Mouse (Mus musculus): ENCODE data around the gene Icam5.
"Not testable (repeated sequence)": the region's sequence is repeated elsewhere in the genome, so short reads cannot be mapped to it uniquely, and the experiment has no call there.

The Icam5 gene

DNA sequence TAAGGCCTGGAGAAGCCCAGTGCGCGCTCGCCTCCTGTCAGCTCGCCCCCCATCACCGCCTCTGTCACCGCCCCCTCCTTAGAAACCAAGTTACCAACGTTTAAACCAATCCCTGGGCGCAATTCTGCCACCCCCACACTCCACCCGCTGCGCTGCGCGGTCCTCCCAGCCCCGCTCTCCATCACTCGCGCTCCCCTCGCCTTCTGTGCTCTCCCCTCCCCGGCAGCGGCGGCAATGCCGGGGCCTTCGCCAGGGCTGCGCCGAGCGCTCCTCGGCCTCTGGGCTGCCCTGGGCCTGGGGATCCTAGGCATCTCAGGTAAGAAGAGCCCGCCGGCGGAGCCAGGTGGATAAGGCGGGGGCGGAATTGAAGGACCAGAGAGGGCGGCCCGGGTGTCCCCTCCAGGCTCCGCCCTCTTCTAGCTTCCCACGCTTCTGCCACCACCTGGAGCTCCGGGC lies at the start of gene Icam5:
Gene Icam5, plus strand, starts transcription at position 178 of the 456 bp plus-strand sequence.
- in situ Hi-C loops (cut with MboI, MseI): loop anchor here (10.0 kb wide), 1 partner anchor 1193 kb away; the partner anchor contains the start of gene Zfp809

DNA sequence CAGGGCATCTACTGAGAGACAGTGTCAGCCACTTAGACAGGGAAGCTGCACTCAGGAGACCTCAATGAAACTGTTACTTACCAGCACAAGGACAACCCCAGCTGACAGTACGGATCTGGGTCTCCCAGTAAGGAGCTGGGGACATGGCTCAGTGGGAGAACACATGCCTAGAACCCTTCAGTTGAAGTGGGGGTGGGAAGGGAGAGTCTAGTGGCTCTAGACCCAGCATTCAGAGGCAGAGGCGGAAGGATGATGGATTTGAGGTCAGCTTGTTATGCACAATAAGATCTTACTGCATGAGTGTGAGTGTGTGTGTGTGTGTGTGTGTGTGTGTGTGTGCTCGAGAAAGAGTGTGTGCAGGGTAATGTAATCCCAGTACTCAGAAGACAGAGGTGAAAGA lies 49.7 kb upstream of the Icam5 start:
- in situ Hi-C loops (cut with MboI, MseI): no loop called here

DNA sequence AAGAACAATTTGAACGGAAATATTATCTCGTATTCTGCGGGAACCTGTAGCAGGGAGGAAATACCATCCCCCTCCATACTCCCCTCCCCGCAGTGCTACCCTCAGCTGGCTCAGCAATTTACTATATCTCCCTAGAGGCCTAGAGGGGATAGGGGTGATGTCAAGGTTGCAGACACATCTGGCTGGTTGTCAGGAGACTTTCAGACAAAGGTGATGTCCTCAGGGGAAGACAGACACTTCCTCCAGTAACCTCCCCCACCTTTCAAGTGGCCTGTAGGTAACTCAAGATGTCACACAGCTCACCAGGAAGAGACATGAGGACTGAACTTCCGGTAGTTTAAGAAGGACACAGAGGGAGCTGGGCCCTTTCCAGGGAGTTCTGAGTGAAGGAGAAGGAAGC lies 48.7 kb upstream of the Icam5 start:
- in situ Hi-C loops (cut with MboI, MseI): no loop called here

DNA sequence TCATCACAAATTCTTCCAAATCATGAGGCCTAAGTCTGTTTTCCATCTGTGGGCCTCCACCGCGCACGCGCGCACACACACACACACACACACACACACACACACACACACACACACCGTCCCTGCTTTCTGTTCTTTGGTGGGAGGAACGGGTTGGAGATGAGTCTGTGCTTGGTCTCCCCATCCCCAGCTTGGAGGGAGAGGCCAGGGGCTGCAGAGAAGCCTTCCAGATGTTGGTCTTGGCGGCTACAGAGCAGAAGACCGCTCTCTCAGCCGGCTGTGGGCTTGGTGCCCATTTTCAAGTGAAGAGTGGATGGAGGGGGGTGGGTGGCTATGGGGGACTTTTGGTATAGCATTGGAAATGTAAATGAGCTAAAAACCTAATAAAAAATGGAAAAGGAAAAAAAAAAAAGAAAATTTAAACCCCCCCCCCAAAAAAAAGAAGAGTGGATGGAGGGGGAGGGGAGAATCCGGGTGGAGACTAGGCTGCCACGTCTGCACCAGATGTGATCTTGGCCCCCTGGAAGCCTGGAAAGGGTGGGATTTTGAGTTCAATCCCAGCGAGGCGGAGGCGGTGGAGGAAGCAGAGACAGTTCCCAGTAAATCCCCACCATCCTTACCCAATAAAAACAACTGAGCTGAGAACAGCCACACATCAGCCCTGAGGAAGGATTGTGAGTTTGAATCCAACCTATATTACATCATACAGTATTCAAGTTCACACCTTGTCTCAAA lies 44.8 kb upstream of the Icam5 start:
- in situ Hi-C loops (cut with MboI, MseI): no loop called here

DNA sequence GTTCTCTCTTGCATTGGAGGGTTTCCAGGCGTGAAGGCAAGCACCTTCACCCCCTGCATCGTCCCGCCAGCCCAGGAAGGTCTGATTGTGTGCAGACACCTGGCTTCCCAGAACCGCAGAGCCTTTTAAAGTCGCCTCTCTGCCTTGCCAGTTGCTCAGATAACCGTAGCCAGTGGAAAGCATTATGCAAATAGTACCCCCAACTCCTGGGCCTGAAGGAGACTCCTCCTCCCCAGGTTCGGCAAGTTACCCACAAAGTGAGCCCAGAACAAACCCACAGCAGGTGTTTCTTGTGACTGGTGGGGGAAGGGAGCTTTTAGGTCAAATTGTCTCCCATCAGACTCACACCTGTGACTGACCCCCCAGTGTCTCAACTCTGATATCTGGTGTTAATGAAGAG lies 43.9 kb upstream of the Icam5 start:
- in situ Hi-C loops (cut with MboI, MseI): no loop called here

DNA sequence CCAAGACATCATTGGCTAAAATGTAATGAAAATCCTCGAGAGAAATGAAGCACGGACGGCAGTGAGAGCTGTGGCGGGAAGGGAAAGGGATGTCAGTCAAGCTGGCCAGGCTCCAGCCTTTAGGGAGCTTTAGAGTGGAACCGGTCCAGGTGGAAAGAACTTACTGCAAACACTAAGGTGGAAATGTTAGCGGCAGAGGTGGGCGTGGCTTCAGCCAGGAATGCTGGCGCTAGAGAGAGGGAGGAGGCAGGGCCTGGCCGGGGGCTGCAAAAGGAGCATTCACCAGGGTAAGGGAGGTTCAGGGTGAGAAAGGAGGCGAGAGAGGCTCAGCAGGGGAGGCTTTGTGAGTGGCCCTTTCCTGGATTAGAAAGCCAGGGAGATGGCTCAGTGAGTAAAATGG lies 41.0 kb upstream of the Icam5 start:
- in situ Hi-C loops (cut with MboI, MseI): loop anchor here (10.0 kb wide), 1 partner anchor 66 kb away; no protein-coding TSS in a partner anchor

DNA sequence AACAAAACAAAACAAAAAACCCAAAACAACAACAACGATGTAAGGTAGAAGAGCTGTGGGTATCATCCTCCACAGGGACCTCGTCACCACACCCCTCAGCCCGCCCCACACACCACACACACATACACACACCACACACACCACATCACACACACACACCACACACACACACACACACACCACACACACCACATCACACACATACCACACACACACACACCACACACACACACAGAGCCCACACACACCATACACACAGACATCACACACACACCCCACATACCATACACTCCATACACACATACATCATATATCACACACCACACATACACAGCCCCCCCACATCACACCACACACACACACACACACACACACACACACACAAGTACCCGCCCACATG lies 40.3 kb upstream of the Icam5 start:
- in situ Hi-C loops (cut with MboI, MseI): loop anchor here (10.0 kb wide), 1 partner anchor 67 kb away; no protein-coding TSS in a partner anchor

DNA sequence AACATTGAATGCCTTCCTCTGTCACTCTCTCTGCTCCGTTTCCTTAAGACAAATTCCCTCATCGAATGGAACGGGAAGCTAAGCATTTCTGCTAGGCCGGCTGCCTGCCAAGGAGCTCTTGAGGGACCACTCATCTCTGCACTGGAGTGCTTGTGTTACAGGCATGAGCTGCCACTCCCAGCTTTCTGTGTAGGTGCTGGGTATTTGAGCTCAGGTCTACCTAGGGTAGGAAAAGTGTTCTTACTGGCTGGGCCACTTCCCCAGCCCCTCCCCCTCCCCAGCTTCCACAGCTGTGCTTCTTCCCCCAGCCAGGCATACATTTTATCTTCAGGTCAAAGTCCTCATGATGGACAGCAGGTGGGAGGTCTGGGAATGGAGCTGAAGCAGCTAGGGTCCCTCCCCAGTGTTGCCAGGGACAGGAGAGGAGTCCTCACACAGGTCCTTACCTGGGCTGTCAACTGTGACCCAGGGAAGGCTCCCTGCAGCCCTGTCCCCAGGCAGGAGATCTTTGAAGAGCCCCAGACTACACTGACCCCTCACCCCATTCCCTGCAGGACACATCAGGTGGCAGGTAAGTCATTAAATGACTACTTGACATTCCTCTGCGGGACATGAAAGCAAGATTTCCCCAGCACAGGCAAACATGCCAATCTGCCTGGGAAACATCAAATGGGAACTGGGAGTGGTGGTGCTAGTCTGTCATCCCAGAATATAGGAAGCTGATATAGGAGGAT lies 38.5 kb upstream of the Icam5 start:
- in situ Hi-C loops (cut with MboI, MseI): loop anchor here (10.0 kb wide), 1 partner anchor 69 kb away; no protein-coding TSS in a partner anchor

DNA sequence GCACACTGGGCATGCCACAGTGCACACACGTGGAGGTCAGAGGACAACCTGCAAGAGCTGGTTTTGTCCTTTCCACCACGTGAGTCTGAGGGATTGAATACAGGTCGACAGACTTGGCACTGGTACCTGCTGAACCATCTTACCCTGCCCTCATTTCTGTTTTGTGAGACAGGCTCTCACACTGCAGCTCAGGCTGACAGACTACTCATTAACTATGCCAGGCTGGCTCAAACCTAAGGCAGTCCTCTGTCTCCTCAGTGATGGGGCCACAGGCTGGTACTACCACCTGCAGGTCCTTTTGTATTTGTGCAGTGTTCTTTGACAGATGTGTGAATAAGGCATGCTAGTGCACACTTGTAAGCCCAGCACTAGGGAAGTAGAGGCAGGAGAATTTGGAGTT lies 36.8 kb upstream of the Icam5 start:
- in situ Hi-C loops (cut with MboI, MseI): loop anchor here (10.0 kb wide), 1 partner anchor 70 kb away; no protein-coding TSS in a partner anchor

DNA sequence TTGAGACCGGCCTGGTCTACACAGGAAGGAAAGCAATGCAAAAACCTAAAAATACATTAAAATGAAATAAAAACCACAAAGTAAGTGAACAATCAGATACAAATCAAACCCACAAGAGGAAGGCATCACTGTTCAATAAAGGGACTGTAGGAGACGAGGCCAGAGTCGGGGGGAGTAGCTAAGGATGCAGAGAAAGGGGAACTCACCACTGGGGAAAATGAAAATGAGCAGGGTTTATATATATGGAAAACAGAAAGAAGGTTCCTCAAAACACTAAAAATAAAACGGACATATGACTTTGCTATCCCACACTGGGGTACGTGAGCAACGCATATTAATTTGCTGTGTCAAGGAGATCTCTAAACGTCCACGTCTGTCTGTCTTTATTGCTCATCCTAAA lies 34.8 kb upstream of the Icam5 start:
- in situ Hi-C loops (cut with MboI, MseI): loop anchor here (10.0 kb wide), 1 partner anchor 72 kb away; no protein-coding TSS in a partner anchor

DNA sequence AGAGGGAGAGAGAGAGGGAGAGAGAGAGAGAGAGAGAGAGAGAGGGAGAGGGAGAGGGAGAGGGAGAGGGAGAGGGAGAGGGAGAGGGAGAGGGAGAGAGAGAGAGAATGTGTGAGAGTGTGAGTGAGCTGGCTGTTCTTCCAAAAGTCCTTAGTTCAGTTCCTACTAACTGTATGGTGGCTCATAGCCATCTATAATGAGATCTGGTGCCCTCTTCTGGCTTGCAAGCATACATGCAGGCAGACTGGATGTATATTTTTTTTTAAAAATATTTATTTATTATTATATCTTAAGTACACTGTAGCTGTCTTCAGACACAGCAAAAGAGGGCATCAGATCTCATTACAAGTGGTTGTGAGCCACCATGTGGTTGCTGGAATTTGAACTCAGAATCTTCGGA lies 33.5 kb upstream of the Icam5 start:
- in situ Hi-C loops (cut with MboI, MseI): loop anchor here (10.0 kb wide), 1 partner anchor 74 kb away; no protein-coding TSS in a partner anchor

DNA sequence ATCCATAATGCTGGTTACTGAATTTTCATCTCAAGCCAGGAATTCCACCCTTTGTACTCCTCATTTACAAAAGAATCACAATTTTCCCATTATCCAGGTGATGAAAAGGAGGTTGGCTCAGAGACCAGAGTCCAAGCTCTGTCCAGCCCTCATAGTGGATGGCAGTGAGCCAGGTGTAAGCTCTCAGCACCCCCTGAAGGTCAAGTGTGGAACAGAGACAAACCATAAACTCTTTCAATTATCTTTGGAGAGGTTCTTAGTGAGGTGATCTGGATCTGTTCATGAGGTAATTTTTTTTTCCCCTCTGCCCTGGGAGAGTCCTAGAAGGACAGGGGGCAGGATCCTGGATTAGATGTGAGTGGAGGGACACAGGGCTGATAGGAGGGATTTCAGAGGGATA lies 31.1 kb upstream of the Icam5 start:
- in situ Hi-C loops (cut with MboI, MseI): no loop called here

DNA sequence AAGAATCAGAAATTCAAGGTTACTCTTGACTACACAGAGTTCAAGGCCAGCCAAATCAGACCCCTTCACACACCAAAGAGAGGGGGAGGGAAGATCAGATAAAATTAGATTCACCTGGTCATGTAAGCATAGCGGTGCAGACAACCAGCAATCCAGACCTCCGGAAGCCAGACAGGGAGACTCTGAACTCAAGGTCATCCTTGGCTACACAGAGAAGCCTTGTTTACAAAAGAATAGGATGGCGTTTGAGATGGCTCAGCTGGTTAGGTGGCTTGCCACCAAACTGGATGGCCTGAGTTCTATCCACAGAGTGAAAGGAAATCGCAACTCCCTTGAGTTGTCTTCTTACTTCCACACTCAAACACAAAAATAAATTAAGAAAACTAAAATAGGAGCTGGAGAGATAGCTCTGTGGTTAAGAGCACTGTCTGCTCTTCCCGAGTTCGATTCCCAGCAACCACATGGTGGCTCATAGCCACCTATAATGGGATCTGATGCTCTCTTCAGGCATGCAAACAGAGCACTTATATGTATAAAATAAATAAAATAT lies 30.1 kb upstream of the Icam5 start:
- in situ Hi-C loops (cut with MboI, MseI): no loop called here

DNA sequence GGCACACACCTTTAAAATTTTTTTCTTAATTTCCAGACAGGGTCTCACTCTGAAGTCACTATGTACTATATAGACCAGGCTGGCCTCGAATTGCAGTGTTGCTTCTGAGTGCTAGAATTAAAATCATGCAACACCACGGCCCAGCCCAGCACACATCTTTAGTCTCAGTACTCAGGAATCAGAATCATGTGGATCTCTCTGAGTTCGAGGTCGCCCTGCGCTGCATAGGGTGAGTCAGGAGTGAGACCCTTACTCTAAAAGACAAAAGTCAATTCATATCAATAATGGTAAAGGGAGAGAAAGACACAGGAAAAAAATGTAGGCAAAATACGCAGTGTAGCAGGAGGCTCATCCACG lies 29.6 kb upstream of the Icam5 start:
- in situ Hi-C loops (cut with MboI, MseI): no loop called here

DNA sequence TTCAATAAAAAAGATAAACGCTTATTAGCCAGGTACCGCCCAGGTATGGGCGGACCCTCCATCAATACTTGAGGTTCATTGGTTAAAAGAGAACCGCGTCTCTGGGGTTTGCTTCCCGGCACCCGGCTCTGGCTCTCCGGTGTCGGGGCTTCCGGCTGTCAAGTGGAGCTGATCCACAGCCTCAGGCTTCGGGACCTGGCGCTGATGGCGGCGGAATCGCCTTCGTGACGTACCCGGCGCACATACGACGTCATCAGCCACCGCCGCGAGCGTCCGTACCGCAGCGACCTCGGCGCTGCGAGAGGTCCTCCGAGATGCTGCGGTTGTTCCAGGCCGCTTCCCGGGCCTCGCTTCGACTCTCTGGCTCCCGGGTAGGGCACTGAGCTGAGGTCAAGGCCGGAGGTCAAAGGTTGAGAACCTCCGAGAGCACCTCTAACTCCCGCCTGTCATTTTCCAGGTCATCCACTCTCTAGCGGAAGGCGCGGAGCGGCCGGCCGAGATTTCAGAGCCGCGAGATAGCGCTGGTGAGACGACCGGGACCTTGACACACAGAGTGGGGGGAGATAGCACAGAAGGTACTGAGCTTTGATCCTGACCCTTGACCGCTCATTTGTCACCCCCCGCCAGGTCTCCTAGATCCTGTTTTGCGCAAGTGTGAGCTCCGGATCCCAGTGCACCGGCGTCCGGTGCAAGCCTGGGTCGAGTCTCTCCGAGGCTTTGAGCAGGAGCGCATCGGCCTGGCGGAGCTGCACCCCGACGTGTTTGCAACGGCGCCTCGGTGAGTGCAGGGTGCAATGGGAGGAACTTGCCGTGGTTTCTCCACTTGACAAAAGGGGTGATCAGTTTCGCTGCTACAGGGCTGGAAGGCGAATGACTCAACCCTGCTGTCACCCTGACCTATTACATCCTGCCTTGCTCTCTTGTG lies 29.0 kb upstream of the Icam5 start, which contains the start of gene Mrpl4:
Gene Mrpl4, plus strand, starts transcription at position 112 of the 925 bp plus-strand sequence.
- in situ Hi-C loops (cut with MboI, MseI): no loop called here

DNA sequence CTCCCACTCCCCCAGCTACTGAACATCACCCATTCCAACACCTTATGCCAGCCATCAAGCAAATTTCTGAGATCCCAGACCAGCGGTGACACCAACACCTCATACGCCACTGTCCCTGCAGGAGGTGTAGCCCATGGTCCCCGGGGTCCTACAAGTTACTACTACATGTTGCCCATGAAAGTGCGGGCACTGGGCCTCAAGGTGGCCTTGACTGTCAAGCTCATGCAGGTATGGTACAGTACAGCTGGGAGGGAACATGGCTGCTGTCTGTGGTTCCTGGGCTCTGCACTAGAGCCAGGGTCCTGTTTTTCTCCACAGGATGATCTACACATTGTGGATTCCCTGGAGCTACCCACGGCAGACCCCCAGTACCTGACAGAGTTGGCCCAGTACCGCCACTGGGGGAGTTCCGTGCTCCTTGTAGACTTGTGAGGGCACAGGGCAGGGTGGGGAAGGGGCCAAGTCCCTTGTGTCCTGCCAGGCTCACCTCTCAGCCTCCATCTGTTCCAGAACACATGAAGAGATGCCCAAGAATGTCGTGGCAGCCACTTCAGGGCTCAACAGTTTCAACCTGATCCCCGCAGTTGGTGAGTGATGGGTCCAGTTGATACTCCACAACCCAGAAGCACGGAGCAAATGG lies 24.4 kb upstream of the Icam5 start:
- in situ Hi-C loops (cut with MboI, MseI): no loop called here

DNA sequence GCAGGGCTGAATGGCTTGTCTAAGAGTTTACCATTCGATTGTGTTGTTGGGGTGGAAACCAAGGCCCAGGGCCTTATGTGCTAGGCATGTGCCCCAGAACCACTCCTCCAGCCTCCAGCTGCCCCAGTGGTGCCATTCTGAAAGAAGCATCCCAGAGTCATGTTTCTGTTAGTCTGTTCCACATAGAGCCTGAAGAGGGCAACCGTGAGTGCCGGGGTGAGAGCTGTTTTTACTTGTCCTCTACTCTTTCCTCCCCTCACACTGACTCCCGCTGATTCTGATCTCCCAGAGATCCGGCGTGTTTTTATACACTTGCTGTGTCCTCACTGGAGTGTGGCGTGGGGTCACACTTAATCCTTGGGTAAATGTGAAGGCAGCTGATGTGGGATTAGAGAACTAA lies 23.9 kb upstream of the Icam5 start:
- in situ Hi-C loops (cut with MboI, MseI): no loop called here

DNA sequence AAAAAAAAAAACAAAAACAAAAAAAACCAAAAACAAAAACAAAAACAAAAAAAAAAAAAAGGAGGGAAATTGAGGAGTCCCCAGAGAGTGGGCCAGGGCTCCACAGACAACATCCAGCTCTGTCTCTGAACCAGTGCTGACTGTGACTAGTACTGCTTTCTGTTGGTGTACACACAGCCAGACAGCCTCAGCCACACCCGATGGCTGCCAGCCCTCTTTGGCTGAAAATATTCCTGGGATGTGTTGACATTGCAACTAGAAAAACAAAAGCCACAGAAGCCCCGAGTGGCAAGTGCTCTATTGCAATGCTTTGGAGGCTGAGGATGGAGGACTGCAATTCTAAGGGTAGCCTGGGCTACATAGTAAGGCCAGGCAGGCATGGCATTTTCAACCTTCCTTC lies 21.5 kb upstream of the Icam5 start:
- in situ Hi-C loops (cut with MboI, MseI): no loop called here

DNA sequence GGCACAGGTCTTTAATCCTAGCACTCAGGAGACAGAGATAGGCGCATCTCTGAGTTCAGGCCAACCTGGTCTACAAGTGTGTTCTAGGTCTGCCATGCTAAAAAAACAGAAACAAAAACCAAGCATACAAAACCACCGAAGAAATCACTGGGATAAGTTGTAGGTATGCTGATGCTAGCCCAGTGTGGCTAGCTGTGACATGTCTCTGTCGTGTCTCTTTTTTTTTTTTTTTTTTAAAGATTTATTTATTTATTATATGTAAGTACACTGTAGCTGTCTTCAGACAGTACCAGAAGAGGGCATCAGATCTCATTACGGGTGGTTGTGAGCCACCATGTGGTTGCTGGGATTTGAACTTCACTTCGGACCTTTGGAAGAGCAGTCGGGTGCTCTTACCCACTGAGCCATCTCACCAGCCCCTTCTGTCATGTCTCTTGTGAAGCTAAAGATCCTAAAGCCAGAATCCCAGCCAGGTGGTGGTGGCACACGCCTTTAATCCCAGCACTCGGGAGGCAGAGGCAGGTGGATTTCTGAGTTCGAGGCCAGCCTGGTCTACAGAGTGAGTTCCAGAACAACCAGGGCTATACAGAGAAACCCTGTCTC lies 20.8 kb upstream of the Icam5 start:
- in situ Hi-C loops (cut with MboI, MseI): not testable (repeated sequence)

DNA sequence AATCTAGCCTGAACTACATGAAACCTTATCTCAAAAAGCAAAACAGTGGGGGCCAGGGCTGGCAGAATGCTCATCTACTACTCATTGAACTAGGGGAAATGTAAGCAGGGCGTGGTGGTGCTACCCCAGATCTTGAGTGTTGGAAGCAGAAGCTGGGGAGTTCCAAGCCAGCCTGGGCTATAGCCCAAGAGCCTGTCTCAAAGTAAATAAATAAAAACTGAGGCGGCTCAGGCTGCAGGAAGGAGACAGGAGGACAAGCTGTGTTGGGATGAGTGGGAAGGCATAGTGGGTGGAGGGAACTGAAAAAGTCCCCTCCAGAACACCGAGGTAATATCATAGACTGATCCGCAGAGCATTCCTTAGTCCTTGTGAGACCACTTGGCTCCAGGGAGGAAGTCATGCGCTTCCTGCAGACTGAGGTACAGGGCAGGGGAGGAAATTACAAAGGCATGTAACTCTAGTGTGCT lies 20.0 kb upstream of the Icam5 start:
- in situ Hi-C loops (cut with MboI, MseI): no loop called here
